Mouse (Mus musculus): ENCODE results near the gene Cyb5d1.

Cyb5d1 gene

GRCm38 (mm10) chr11:69403691-69404594 lies 8.5 kb upstream of the Cyb5d1 start:
- no peak for DNase-seq

- no peak for DNase-seq
Observed at GRCm38 (mm10) chr11:69401987-69402386, 6.6 kb upstream of the Cyb5d1 start.

GRCm38 (mm10) chr11:69401210-69401637 lies 5.8 kb upstream of the Cyb5d1 start:
- peak; percentile 71 to 74 for DNase-seq

GRCm38 (mm10) chr11:69400083-69400850 lies 4.8 kb upstream of the Cyb5d1 start:
- no peak for DNase-seq

- DNase-seq: no peak
Observed at GRCm38 (mm10) chr11:69399201-69400082, 4.0 kb upstream of the Cyb5d1 start.

GRCm38 (mm10) chr11:69398486-69399200 lies 3.2 kb upstream of the Cyb5d1 start:
- no peak for DNase-seq

GRCm38 (mm10) chr11:69398059-69398458 lies 2.6 kb upstream of the Cyb5d1 start, which contains the start of gene Tmem88:
TSS of gene Tmem88 (minus strand) at chr11:69398234.
- DNase-seq: no peak

- no peak for DNase-seq
Observed at GRCm38 (mm10) chr11:69397581-69398057, 2.2 kb upstream of the Cyb5d1 start.

GRCm38 (mm10) chr11:69396772-69397171 lies 1.3 kb upstream of the Cyb5d1 start:
- peak in 1 of 2 experiments; percentile 18 for DNase-seq

GRCm38 (mm10) chr11:69395634-69396373 lies 373 bp upstream of the Cyb5d1 start:
- DNase-seq: peak; percentile 84 to 89

- peak in 1 of 2 experiments; percentile 31 for DNase-seq
Observed at GRCm38 (mm10) chr11:69394591-69395167, 752 bp downstream of the Cyb5d1 start.

- peak in 1 of 2 experiments; percentile 63 for DNase-seq
Observed at GRCm38 (mm10) chr11:69390400-69391034, 4.9 kb downstream of the Cyb5d1 start.

GRCm38 (mm10) chr11:69389531-69390399 lies 5.7 kb downstream of the Cyb5d1 start:
- no peak for DNase-seq

GRCm38 (mm10) chr11:69388680-69389079 lies 6.8 kb downstream of the Cyb5d1 start:
- no peak for DNase-seq

GRCm38 (mm10) chr11:69386758-69387157 lies 8.7 kb downstream of the Cyb5d1 start:
- no peak for DNase-seq

GRCm38 (mm10) chr11:69384979-69385378 lies 10.5 kb downstream of the Cyb5d1 start:
- no peak for DNase-seq

- DNase-seq: no peak
Observed at GRCm38 (mm10) chr11:69382478-69383105, 12.8 kb downstream of the Cyb5d1 start.

GRCm38 (mm10) chr11:69381356-69381755 lies 14.1 kb downstream of the Cyb5d1 start:
- no peak for DNase-seq
